Mouse (Mus musculus) CH12.LX (cell line): ENCODE data around the gene Cdyl.

Source experiments
- EP300 ChIP-seq: IDR thresholded peaks from 2 replicates; pipeline ENCODE4 v1.6.1; 2011; ENCODE audit warnings: low read length, improper control_type of control experiment
- MAFK ChIP-seq: IDR thresholded peaks from 2 replicates; pipeline ENCODE4 v1.6.1; 2011; ENCODE audit warnings: low read length, improper control_type of control experiment; ENCODE audit not compliant: insufficient replicate concordance
- POLR2A ChIP-seq: IDR thresholded peaks from 2 replicates; pipeline ENCODE4 v1.6.1; 2011; ENCODE audit warnings: low read depth, mild to moderate bottlenecking, improper control_type of control experiment, low read length
- TCF12 ChIP-seq: IDR thresholded peaks from 2 replicates; pipeline ENCODE4 v1.6.1; 2014; ENCODE audit warnings: low read depth, mild to moderate bottlenecking, inconsistent platforms, low read length, improper control_type of control experiment

DNA sequence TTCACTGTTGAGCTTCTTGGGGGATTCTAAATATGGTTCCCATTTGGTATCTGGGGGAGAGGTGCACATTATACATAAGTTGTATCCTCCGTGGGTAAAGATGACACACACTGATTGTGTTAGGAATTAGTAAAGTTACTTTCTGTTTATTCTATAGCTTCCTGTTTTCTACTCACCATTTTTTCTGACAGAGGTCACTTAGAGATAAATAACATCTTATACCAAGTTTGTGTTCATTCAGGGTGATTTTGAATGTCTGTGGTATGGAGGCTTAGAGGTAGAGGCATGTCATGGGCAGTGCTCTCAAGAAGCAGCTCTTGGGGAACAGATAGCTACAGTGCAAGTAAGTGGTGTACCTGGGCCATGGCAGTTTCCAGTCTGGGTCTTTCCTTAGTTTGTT, 83.6 kb downstream of the Cdyl start:
- TF ChIP-seq TCF12, result no peak
- no peak for TF ChIP-seq MAFK
- TF ChIP-seq EP300, result no peak
- no peak for TF ChIP-seq POLR2A
